Mouse (Mus musculus): ENCODE measurements around the gene Hist2h2ab. TPM values are rescaled to one million over a fixed set of nuclear protein-coding genes. Genes with fewer than 3 reads are reported as not detected.
A peak's percentile ranks its signal among the peaks of the same experiment; 100 is the strongest.
"Not testable (repeated sequence)": the region's sequence is repeated elsewhere in the genome, so short reads cannot be mapped to it uniquely, and the experiment has no call there.

Gene Hist2h2ab
- total RNA-seq, 2 experiments from 2014 or later = 25.5 to 29.9 TPM

DNA sequence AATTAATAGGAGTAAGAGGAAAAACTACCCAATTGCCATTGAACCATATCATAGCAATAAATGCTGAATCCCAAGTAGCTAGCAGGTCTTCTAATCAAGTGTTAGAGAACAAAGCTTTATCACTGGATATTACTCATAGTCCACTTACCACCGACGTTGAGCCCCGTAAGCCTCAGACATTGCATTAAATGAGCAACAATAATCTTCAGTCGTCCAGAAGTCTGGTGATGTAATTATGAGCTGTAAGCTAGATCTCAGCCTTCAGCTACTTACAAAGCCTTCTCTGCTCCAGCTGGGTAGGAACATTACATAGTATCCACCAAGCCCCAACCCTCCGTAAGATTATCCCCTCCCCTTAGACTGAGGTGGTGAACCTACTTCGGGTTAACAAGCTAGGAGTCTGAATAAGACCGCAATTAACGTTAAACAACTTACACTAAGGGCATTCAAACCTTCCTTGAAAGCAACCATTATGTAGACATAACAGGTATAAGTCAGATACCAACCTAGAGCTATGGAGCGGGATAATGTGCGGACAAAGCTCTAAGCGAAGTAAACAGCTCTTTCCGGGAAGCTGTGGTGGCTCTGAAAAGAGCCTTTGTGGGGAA lies 18.3 kb downstream of the Hist2h2ab start:
- no peak for DNase-seq

DNA sequence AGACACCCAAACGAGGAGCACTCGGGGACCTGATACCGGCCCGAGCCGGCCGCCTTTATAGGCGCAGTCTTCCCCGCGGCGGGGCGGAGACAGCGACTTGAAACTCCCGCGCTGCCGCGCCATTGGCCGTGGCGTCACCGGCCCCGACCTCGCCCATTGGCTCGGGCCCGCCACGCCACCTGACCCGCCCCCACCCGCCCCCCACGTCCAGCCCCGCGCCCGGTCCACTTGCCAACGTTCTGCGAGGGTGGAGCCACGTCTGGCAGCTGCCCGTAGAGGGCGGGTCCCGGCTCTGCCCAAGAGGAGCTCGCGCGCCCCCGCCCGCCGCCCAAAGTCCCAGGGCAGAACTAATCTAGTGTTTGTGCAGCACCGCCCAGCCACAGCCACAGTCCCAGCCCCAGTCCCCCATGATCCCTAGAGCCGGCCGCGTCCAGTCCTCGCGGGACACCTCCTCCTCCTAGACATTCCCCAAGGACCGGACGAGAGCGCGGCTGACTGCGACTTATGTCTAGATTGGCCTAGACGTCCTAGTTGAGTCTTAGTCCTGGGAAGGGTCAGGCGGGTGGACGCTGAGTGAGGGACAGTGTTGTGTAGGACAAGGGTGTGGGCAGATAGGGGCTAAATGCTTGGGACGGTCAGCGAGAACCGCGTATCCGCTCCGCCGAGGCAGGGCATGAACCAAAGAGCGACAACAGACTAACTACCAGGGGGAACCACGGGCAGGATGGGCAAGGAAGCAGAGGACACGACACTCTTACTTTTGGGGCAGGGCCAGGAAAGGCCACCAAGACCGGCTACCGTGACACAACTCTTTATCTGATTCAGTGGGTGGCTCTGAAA lies 19.5 kb downstream of the Hist2h2ab start, which contains the start of gene Hist2h3c2:
Gene Hist2h3c2 (minus strand): TSS at position 174 of the 840 bp plus-strand sequence.
- DNase-seq = peak; percentile 45

DNA sequence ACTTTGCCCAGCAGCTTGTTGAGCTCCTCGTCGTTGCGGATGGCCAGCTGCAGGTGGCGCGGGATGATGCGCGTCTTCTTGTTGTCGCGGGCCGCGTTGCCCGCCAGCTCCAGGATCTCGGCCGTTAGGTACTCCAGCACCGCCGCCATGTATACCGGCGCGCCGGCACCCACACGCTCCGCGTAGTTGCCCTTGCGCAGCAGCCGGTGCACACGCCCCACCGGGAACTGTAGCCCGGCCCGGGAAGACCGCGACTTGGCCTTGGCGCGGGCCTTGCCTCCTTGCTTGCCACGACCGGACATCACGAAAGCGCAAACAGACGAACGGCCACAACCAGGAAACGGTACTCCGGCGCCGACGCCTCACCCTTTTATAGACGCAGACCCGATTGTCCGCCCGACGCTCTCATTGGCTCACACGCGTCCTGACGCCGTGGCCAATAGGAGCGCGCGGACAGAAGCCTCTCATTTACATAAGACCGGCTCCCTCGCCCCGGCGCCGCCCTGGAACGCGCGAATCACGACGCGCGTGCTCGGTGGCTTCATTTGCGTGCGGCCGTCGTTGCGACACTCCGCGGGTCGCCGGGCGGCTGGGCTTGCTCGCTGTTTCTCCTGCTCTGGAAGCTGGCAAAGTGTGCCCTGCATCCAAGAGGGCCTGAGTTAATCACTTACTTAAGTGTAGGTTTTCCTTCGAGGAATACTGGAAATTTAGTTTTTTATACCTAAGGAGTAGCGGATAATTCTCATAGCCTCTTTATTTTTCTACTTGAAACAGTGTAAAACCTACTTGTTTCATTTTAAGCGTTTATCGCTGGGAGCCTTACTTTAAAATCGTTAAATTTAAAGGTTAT lies 20.5 kb downstream of the Hist2h2ab start, which contains the start of gene Hist2h2aa2:
Gene Hist2h2aa2 (minus strand): TSS at position 328 of the 850 bp plus-strand sequence.
- DNase-seq = peak; percentile 96

DNA sequence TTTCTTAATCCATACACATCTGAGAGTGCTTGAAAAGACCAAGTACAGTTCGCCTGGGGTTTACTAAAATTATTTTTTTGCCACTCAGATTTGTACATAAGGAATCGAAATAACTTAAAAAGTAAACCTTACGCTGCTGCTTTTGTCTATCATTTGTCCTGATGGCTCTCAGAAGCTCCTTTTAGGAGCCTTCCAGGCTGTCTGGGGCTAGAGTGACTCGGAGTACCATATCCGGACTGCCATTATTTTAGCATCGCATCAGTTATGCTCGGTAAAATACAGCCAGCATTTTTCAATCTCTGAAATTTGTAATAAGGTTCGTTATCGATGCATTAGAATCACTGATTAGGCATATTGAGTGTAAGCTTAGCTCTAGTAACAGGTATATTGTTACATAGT lies 21.1 kb downstream of the Hist2h2ab start:
- no peak for DNase-seq

DNA sequence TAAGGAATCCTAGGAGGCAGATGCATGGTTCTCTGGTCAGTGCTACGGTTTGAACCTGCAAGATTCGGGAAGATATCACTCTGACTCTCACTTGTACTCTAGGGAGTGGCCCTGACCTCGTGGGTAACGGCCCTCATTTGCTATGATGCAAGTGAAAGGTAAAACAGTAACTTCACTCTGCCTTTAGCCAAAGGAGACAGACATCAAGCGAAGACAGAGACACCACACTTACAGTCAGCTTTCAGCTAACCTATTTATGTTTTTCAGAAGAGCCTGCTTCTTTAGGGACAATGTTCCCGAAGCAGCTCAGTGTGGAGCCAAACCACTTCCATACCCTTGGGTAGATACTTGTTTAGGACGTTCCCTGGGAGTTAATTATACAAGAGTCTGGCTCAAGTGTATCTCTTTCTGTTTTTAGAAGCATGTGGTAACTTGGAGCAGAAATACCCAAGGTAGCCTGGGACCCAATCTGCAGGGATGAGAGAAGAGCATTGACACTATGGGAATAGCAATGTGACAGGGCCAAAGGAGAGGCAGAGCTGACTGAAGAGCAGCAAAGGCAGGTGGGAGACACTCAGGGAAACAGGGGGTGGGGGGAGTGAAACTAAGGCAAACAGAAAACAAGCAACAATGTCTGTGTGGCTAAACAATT lies 24.4 kb downstream of the Hist2h2ab start:
- DNase-seq = no peak

DNA sequence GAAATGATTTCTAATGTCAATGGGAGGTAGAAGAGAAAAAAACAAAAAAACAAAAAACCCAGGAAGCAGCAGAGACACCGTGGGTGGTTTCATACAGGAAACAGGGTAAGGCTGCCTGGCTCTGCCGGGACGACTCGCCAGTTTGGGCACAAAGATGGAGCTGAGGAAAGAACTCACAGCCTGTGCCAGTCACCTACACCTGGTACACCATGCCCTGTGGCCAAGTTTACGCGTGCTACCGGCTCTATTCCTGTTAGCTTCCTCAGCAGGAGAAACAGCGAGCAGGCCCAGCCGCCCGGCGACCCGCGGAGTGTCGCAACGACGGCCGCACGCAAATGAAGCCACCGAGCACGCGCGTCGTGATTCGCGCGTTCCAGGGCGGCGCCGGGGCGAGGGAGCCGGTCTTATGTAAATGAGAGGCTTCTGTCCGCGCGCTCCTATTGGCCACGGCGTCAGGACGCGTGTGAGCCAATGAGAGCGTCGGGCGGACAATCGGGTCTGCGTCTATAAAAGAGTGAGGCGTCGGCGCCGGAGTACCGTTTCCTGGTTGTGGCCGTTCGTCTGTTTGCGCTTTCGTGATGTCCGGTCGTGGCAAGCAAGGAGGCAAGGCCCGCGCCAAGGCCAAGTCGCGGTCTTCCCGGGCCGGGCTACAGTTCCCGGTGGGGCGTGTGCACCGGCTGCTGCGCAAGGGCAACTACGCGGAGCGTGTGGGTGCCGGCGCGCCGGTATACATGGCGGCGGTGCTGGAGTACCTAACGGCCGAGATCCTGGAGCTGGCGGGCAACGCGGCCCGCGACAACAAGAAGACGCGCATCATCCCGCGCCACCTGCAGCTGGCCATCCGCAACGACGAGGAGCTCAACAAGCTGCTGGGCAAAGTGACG lies 25.6 kb downstream of the Hist2h2ab start, which contains the start of gene Hist2h2aa1:
Gene Hist2h2aa1 (plus strand): TSS at position 495 of the 884 bp plus-strand sequence.
- DNase-seq = peak; percentile 84

DNA sequence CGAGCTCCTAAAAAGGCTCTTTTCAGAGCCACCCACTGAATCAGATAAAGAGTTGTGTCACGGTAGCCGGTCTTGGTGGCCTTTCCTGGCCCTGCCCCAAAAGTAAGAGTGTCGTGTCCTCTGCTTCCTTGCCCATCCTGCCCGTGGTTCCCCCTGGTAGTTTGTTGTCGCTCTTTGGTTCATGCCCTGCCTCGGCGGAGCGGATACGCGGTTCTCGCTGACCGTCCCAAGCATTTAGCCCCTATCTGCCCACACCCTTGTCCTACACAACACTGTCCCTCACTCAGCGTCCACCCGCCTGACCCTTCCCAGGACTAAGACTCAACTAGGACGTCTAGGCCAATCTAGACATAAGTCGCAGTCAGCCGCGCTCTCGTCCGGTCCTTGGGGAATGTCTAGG lies 26.4 kb downstream of the Hist2h2ab start:
- not testable (repeated sequence) for DNase-seq

DNA sequence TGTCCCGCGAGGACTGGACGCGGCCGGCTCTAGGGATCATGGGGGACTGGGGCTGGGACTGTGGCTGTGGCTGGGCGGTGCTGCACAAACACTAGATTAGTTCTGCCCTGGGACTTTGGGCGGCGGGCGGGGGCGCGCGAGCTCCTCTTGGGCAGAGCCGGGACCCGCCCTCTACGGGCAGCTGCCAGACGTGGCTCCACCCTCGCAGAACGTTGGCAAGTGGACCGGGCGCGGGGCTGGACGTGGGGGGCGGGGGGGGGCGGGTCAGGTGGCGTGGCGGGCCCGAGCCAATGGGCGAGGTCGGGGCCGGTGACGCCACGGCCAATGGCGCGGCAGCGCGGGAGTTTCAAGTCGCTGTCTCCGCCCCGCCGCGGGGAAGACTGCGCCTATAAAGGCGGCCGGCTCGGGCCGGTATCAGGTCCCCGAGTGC lies 26.8 kb downstream of the Hist2h2ab start, which contains the start of gene Hist2h3c1:
Gene Hist2h3c1 (plus strand): TSS at position 259 of the 430 bp plus-strand sequence.
- not testable (repeated sequence) for DNase-seq

DNA sequence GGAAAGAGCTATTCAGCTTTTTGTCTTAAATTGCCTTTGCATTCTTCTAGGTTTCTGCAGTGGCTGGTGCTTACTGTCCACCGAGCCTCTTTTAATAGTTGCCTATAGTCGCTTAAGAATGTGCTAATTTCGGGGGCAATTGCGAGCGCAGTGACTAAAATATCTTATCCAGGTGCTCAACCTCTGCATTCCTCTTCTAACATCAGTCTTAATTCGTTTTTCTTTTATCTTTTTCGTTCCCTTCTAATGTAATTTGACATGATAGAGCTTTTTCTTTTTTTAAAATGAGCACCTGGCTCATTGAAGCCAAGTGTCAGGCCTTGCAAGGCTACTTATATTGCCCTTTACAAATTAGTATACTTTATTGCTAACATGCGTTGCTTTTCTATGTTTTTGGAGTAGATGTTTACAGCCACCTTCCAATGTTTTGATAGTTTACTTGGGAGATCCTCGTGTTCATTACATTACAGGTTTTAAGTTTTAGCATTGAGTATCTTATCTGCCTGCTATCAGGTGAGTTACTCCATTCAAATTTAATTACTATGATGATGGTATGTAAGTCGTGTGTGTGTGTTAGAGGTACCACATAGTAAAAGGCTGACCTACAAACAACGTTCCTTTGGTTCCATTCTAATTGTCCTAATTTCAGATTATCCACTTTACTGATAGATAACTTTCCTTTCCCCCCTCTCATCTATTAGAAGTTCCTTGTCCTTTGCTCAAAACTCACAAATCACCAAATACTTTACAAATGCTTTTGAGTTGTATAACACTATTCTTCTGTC lies 27.9 kb downstream of the Hist2h2ab start:
- no peak for DNase-seq

DNA sequence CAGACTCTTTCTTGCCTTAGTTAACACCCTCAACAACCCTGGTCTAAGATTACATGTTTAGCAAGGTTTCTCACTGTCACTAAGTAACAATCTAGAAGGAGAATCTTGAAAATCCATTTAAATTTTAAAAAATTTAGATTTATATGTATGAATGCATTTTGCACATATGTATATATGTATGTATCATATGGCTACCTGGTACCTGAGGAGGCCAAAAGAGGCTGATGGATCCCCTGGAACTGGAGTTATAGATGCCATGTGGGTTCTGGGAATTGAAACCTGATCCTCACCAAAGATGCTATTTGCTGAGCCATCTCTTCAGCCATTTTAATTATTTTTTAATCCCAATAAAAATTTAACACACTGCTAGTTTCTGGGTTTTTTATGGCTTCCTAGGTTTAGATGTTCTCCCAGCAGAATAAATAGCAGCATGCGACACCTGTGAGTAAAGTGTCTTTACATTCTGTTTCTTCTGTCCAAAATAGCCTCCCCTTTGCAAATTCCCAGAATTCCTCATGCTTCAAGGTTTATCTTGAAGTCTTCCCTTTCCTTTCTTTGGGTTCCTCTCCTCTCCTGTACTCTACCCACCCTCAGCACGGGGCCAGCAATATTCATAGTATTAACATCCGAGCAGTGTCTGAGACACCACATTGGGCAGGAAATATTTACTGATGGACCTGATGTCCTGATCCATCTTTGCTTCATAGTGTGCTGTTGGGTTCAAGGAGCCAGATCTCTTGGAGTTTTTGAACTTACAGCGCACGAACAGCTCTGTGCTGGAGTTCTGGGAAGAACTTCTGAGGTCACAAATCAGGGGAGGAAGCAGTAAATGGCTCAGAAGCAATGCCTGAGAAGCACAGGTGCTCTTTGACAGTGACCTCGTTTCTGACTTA lies 28.7 kb downstream of the Hist2h2ab start:
- no peak for DNase-seq

DNA sequence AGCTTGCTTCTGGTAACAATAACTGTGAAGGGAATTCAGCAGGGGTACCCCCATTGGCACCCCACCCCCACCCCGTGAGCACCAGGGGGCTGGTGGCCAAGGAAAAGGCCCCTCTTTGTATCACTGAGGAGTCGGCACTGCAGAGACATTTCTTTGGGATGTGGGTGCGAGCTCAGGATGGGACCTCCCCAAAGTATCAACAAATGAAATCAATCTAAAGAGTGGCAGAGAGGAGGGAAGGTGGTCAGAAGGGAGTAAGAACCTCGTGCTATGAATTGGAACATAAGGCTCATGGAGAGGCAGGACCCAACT lies 29.3 kb downstream of the Hist2h2ab start:
- DNase-seq = no peak

DNA sequence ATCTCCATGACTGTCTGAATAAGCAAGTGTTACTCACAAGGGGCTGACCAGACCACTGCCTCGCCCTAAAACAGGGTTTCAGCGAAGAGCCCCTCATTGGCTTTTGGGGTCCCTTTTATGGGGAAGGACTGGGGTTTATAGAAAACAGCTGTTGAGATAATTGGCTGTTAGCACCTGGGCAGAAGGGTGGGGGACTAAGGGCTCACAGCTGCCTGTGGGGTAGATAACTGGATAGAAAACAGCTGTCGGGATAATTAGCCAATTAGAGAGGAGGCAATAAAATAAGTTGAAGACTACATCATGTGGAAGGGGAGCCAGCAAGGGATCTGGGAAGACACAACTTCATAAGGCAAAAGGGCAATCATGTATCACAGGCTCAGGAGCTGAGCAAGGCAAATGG lies 31.2 kb downstream of the Hist2h2ab start:
- no peak for DNase-seq

DNA sequence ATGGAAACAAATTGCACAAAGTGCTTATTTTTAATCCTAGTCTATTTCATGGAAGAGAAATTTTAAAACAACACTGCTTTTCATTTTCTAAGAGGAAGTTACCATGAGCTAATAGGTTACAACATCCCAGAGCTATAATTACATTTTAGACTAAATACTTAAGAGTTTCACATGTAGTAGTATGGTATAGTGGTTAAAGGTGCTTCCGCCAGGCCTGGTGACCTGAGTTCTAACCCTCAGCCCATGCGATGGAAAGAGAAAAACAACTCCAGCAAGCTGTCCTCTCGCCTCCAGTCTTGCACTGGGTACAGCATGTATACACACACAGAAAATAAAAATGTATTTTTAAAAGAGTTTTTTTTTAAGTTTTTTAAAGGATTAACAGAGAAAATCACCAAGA lies 32.1 kb downstream of the Hist2h2ab start:
- DNase-seq = no peak

DNA sequence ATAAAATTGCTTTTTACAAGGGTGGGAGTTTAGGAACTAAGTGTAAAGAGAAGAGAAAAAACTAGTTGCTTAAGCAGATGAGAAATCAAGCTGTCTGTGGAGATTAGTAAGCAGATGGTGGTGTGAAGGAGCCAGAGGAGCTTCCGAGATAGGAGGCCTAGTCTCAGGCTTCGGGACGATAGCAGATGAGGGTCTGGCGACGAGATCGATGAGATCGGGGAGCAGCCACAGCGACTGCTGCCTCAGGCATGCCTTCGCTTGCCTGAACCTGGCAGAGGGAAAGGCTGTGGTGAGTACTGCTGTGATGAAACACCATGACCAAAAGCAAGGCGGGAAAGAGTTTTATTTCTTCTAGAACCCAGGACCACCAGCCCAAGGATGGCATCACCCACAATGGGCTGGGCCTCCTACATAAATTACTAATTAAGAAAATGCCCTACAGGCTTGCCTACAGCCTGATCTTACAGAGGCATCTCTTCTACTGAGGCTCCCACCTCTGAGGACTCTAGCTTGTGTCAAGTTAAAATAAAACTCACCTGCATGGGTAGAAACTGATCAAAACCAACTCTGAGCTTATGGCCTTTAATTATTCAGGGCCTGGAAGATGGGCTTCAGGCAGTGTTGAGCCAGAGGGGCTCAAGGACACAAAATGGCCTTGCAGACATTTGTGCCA lies 35.2 kb downstream of the Hist2h2ab start:
- DNase-seq = no peak

DNA sequence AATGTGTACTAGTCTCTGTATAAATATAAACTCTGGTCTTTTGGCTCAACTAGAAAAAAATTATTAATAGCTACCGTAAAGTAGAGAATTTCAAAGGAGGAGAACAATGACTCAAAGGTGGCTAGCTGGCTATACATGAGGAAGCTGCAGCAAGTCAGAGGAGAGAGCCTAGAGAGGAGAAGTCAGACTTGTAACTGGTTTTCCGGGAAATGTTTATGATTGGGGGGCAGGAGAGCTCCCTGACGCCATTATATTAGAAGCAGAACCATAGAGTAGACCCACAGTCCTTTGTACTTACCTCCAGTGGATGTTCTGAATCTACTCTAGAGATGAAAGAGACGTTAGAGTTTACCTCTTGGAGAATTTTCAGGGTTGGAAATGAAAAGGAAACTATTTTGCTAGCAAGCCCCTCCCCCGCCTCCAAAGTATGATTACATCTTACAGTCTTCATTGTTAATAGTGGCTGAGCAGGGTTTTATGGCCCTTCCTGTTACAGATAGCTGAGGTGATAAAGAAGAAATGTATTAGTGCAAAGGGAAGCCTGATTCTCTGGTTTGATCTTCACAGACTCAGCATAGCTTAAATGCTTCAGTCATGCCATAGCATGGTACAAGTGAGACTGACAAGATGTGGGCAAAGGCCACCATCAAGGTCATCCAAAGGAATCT lies 36.4 kb downstream of the Hist2h2ab start:
- no peak for DNase-seq

DNA sequence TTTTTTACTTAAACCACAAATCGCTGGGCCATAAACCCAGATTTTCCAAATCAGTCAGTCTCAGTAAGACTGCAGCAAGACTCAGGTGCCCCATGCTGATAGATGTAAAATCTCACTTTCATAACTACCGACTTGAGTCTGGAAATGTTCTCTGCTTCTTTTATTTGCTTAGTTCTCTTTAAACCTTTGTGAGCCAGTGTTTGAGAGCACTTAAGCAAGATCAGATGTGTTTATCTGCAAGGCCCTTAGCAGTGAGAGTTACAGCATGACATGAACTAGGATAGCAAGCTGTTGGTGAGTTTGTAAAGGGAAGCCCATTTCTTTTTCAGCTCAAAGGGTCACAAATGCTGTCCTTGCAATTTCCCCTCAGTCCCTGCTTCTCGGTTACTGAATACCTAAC lies 37.5 kb downstream of the Hist2h2ab start:
- no peak for DNase-seq

DNA sequence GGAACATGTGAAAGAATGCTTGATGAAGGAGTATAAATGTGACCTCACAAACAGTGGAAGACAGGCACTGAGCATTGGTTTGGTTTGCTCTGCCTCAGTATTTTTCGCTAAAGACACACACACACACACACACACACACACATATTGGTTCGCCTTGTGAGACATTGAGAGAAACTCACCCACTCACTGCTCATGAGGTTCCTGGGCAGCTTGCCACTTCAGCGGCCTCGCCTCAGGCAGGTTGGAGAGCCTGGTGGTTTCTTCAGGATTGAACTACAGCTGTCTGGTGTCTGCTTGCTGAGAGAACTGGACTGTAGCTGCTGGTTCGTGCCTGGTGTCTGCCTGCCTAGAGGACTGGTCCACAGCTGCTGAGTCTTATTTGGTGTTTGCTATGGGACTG lies 40.6 kb downstream of the Hist2h2ab start:
- no peak for DNase-seq

DNA sequence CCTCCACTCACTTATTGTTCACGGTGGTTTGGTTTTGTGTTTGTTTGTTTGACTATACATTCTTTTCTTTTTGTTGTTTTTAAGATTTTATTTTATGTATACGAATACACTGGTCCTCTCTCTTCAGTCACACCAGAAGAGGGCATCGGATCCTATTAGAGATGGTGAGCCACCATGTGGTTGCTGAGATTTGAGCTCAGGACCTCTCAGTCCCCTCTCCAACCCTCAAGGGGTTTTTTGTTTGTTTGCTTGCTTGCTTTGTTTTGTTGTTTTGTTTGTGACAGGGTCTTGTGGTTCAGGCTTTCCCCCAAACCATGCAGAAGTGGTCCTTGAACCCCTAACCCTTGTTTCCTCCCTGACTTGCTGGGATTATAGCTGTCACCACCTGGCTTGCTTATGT lies 42.0 kb downstream of the Hist2h2ab start:
- DNase-seq = no peak

Data from heart, postnatal 4 days (tissue).